Mouse (Mus musculus) hindbrain, embryonic 15.5 days (tissue): ENCODE data around the gene Alkbh7. TPM values are rescaled to one million over a fixed set of nuclear protein-coding genes. Genes with fewer than 3 reads are reported as not detected.

Experiments used
- ATAC-seq: fragments of 200-750 bp; cut with Nextera tagmentation; 2 replicates; pipeline ENCODE4 v1.8.0; 2017; ENCODE audit warnings: low read depth, moderate number of reproducible peaks, moderate TSS enrichment; ENCODE audit not compliant: low FRiP score
- H3K27ac ChIP-seq: fragments of 300-500 bp; sonication (generic); replicated peaks from 2 replicates; pipeline ENCODE4 v1.5.1; 2015; ENCODE audit warnings: mild to moderate bottlenecking, inconsistent platforms
- H3K27me3 ChIP-seq: fragments of 300-500 bp; sonication (generic); 2 replicates; pipeline ENCODE4 v1.6.1; 2015; ENCODE audit warnings: control low read depth, inconsistent platforms
- H3K36me3 ChIP-seq: fragments of 300-500 bp; sonication (generic); 2 replicates; pipeline ENCODE4 v1.6.1; 2015; ENCODE audit warnings: control low read depth, inconsistent platforms
- H3K4me1 ChIP-seq: fragments of 300-500 bp; sonication (generic); replicated peaks from 2 replicates; pipeline ENCODE4 v1.6.1; 2015; ENCODE audit warnings: control low read depth, inconsistent platforms
- H3K4me2 ChIP-seq: fragments of 300-500 bp; sonication (generic); 2 replicates; pipeline ENCODE4 v1.6.1; 2015; ENCODE audit warnings: moderate library complexity, mild to moderate bottlenecking, inconsistent platforms
- H3K4me3 ChIP-seq: fragments of 300-500 bp; sonication (generic); 2 replicates; pipeline ENCODE4 v1.5.1; 2015; ENCODE audit warnings: mild to moderate bottlenecking, inconsistent platforms
- H3K9ac ChIP-seq: fragments of 300-500 bp; sonication (generic); 2 replicates; pipeline ENCODE4 v1.6.1; 2015; ENCODE audit warnings: inconsistent platforms
- H3K9me3 ChIP-seq: fragments of 300-500 bp; sonication (generic); 2 replicates; pipeline ENCODE4 v1.6.1; 2016; ENCODE audit warnings: control low read depth, inconsistent platforms
- WGBS: fragments of 180-500 bp; shearing (Covaris S2); methylation state at CpG from one replicate; pipeline ENCODE4 v1.1.7; 2015; 5-methylcytosine and 5-hydroxymethylcytosine counted together
- polyA plus RNA-seq: library from polyadenylated mRNA; unstranded; fragments of >200 nt; fragmentation: Nextera tagmentation; extraction: Ambion mirVana; gene quantifications from 2 replicates; pipeline ENCODE4 v1.2.1, GENCODE M21; 2015

Gene Alkbh7
- 54.7 and 55.8 TPM in 2 replicates for polyA plus RNA-seq

GRCm38 (mm10) chr17:56997029-56997667 lies at the start of gene Alkbh7:
Gene Alkbh7 (plus strand): TSS chr17:56997339.
- H3K9me3 ChIP-seq = no peaks in the 10 kb centered on the region
- H3K27ac ChIP-seq = peak within 1 kb of the TSS; percentile 85
- peak within 1 kb of the TSS; percentile 78 for H3K4me2 ChIP-seq
- peak; percentile 97 for ATAC-seq
- peak within 1 kb of the TSS; percentile 67 for H3K9ac ChIP-seq
- H3K36me3 ChIP-seq = peaks cover 45% of the 10 kb centered on the region
- under 1% methylated on average over 38 of the region's 38 CpGs for WGBS
- H3K27me3 ChIP-seq = no peaks in the 10 kb centered on the region
- H3K4me1 ChIP-seq = peaks cover 21% of the 10 kb centered on the region
- peak within 1 kb of the TSS; percentile 90 for H3K4me3 ChIP-seq

- H3K4me1 ChIP-seq = no peaks in the 10 kb centered on the region
- no peak overlapping the region for H3K27ac ChIP-seq
- no peaks in the 10 kb centered on the region for H3K9me3 ChIP-seq
- H3K36me3 ChIP-seq = no peaks in the 10 kb centered on the region
- WGBS = 20% methylated on average over 3 of the region's 3 CpGs
- no peak overlapping the region for H3K4me2 ChIP-seq
- H3K9ac ChIP-seq = no peak overlapping the region
- no peak for ATAC-seq
- no peak overlapping the region for H3K4me3 ChIP-seq
- 0 out of 2 replicates have a peak, but pooled peaks cover 2% of the 10 kb centered on the region for H3K27me3 ChIP-seq
Measured at GRCm38 (mm10) chr17:56950915-56951314, 46.2 kb upstream of the Alkbh7 start.

GRCm38 (mm10) chr17:56952639-56953038 lies 44.5 kb upstream of the Alkbh7 start:
- no peak for ATAC-seq
- 93% methylated on average over 1 of the region's 1 CpGs for WGBS
- Histone ChIP-seq H3K36me3 (no peaks in the 10 kb centered on the region), H3K9ac (no peak overlapping the region), H3K4me2 (no peak overlapping the region), H3K4me1 (no peaks in the 10 kb centered on the region), H3K27ac (no peak overlapping the region), H3K9me3 (no peaks in the 10 kb centered on the region), H3K27me3 (no peaks in the 10 kb centered on the region), H3K4me3 (no peak overlapping the region)

- H3K9me3 ChIP-seq = no peaks in the 10 kb centered on the region
- 80% methylated on average over 7 of the region's 7 CpGs for WGBS
- H3K27me3 ChIP-seq = no peaks in the 10 kb centered on the region
- no peak overlapping the region for H3K9ac ChIP-seq
- no peak for ATAC-seq
- no peaks in the 10 kb centered on the region for H3K4me1 ChIP-seq
- no peak overlapping the region for H3K4me3 ChIP-seq
- no peak overlapping the region for H3K4me2 ChIP-seq
- no peaks in the 10 kb centered on the region for H3K36me3 ChIP-seq
- H3K27ac ChIP-seq = no peak overlapping the region
Measured at GRCm38 (mm10) chr17:56954871-56955270, 42.3 kb upstream of the Alkbh7 start.

GRCm38 (mm10) chr17:56957763-56958429 lies 39.2 kb upstream of the Alkbh7 start:
- H3K9me3 ChIP-seq = no peaks in the 10 kb centered on the region
- H3K4me3 ChIP-seq = no peak overlapping the region
- no peaks in the 10 kb centered on the region for H3K27me3 ChIP-seq
- ATAC-seq = peak; percentile 27; the same call in 1 of the 2 replicates
- H3K36me3 ChIP-seq = no peaks in the 10 kb centered on the region
- H3K27ac ChIP-seq = no peak overlapping the region
- no peaks in the 10 kb centered on the region for H3K4me1 ChIP-seq
- WGBS = 32% methylated on average over 11 of the region's 11 CpGs
- no peak overlapping the region for H3K9ac ChIP-seq
- H3K4me2 ChIP-seq = no peak overlapping the region

GRCm38 (mm10) chr17:56958667-56959066 lies 38.5 kb upstream of the Alkbh7 start:
- H3K4me2 ChIP-seq = no peak overlapping the region
- no peaks in the 10 kb centered on the region for H3K27me3 ChIP-seq
- H3K9ac ChIP-seq = no peak overlapping the region
- no peaks in the 10 kb centered on the region for H3K9me3 ChIP-seq
- no peak overlapping the region for H3K4me3 ChIP-seq
- no peaks in the 10 kb centered on the region for H3K4me1 ChIP-seq
- 87% methylated on average over 4 of the region's 4 CpGs for WGBS
- H3K36me3 ChIP-seq = no peaks in the 10 kb centered on the region
- no peak overlapping the region for H3K27ac ChIP-seq
- ATAC-seq = no peak

- no peaks in the 10 kb centered on the region for H3K36me3 ChIP-seq
- no peaks in the 10 kb centered on the region for H3K9me3 ChIP-seq
- H3K4me1 ChIP-seq = no peaks in the 10 kb centered on the region
- H3K27me3 ChIP-seq = no peaks in the 10 kb centered on the region
- no peak overlapping the region for H3K4me3 ChIP-seq
- H3K9ac ChIP-seq = no peak overlapping the region
- no peak for ATAC-seq
- no peak overlapping the region for H3K4me2 ChIP-seq
- H3K27ac ChIP-seq = no peak overlapping the region
- WGBS = 91% methylated on average over 4 of the region's 4 CpGs
Measured at GRCm38 (mm10) chr17:56961880-56962279, 35.3 kb upstream of the Alkbh7 start.

GRCm38 (mm10) chr17:56962642-56963405 lies 34.3 kb upstream of the Alkbh7 start:
- no peak overlapping the region for H3K4me3 ChIP-seq
- WGBS = 82% methylated on average over 5 of the region's 5 CpGs
- H3K9ac ChIP-seq = no peak overlapping the region
- H3K36me3 ChIP-seq = no peaks in the 10 kb centered on the region
- H3K9me3 ChIP-seq = no peaks in the 10 kb centered on the region
- no peak overlapping the region for H3K4me2 ChIP-seq
- H3K27ac ChIP-seq = no peak overlapping the region
- ATAC-seq = no peak
- H3K4me1 ChIP-seq = no peaks in the 10 kb centered on the region
- H3K27me3 ChIP-seq = no peaks in the 10 kb centered on the region

- no peak overlapping the region for H3K9ac ChIP-seq
- no peaks in the 10 kb centered on the region for H3K4me1 ChIP-seq
- 82% methylated on average over 6 of the region's 6 CpGs for WGBS
- no peak overlapping the region for H3K4me2 ChIP-seq
- no peaks in the 10 kb centered on the region for H3K9me3 ChIP-seq
- H3K27ac ChIP-seq = no peak overlapping the region
- no peak overlapping the region for H3K4me3 ChIP-seq
- H3K27me3 ChIP-seq = no peaks in the 10 kb centered on the region
- no peak for ATAC-seq
- H3K36me3 ChIP-seq = no peaks in the 10 kb centered on the region
Measured at GRCm38 (mm10) chr17:56963646-56964045, 33.5 kb upstream of the Alkbh7 start.

GRCm38 (mm10) chr17:56969321-56969720 lies 27.8 kb upstream of the Alkbh7 start:
- WGBS = 76% methylated on average over 3 of the region's 3 CpGs
- Histone ChIP-seq H3K4me2 (no peak overlapping the region), H3K4me1 (no peaks in the 10 kb centered on the region), H3K4me3 (no peak overlapping the region), H3K36me3 (no peaks in the 10 kb centered on the region), H3K9me3 (no peaks in the 10 kb centered on the region), H3K27me3 (no peaks in the 10 kb centered on the region), H3K27ac (no peak overlapping the region), H3K9ac (no peak overlapping the region)
- ATAC-seq = no peak

- ATAC-seq = no peak
- no peak overlapping the region for H3K9ac ChIP-seq
- WGBS = 71% methylated on average over 5 of the region's 5 CpGs
Measured at GRCm38 (mm10) chr17:56970081-56970480, 27.1 kb upstream of the Alkbh7 start.

More at GRCm38 (mm10) chr17:56970081-56970480, 27.1 kb upstream of the Alkbh7 start:
- Histone ChIP-seq H3K4me2 (no peak overlapping the region), H3K4me3 (no peak overlapping the region), H3K4me1 (no peaks in the 10 kb centered on the region), H3K9me3 (no peaks in the 10 kb centered on the region), H3K36me3 (no peaks in the 10 kb centered on the region), H3K27ac (no peak overlapping the region), H3K27me3 (no peaks in the 10 kb centered on the region)
